Mouse (Mus musculus) ovary, adult 18-20 months (tissue): ENCODE data around the gene Wdr64.

ENCODE experiments used
- DNase-seq: peaks from one replicate; pipeline ENCODE4 v3.0.0; 2022; ENCODE audit warnings: low spot score, mixed read lengths

Gene Wdr64

DNA sequence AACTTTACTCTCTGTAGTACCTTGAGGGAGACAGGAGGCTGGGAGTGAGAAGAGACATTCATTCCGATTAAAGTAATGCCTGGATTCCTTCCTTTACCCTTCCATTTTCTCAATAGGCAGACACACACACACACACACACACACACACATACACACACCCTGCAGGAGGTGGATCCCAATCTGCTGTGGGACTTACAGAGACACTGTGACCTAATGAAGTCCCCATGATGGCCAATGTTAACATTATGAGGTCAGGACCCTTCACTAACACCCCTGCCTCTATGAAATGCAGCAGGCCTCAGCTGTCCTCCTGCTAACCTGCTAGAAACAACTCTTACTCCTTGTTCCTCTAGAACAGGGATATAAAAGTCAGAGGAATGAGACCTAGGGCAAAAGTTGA is at the start of gene Wdr64:
TSS of gene Wdr64 (plus strand) at position 301 of the 400 bp plus-strand sequence.
- no peak for DNase-seq

- DNase-seq: no peak
Measured at GRCm38 (mm10) chr1:175648615-175649014, 49.8 kb upstream of the Wdr64 start.

GRCm38 (mm10) chr1:175659900-175660299 is 38.5 kb upstream of the Wdr64 start:
- DNase-seq: no peak

DNA sequence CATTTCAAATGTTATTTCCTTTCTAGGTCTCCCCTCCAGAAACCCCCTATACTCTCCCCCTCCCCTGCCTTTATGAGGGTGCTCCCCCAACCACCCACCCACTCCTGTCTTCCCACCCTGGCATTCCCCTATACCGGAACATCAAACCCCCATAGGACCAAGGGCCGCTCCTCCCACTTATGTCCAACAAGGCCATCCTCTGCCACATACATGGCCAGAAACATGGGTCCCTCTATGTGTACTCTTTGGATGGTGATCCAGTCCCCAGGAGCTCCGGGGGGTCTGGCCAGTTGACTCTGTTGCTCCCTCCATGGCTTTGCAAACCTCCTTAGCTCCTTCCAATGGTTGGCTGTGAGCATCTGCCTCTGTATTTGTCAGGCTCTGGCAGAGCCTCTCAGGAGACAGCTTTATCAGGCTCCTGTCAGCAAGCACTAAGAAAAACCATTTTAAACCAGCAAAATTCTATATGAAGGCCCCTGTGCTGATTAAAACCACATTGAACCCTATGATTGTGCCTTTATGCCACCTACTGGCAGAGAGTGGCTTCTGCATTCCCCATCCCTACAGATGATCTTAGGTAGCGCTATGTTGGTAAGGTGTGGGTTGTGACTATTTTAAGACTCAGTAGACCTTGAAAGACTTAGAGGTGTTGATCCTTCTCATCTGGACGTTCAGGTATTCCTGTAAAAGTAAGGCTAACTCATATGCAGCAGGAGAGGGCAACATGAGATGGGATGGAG is 29.6 kb upstream of the Wdr64 start:
- no peak for DNase-seq

- DNase-seq: no peak
Measured at GRCm38 (mm10) chr1:175669456-175669855, 28.9 kb upstream of the Wdr64 start.

- no peak for DNase-seq
Measured at GRCm38 (mm10) chr1:175670042-175670441, 28.4 kb upstream of the Wdr64 start.

DNA sequence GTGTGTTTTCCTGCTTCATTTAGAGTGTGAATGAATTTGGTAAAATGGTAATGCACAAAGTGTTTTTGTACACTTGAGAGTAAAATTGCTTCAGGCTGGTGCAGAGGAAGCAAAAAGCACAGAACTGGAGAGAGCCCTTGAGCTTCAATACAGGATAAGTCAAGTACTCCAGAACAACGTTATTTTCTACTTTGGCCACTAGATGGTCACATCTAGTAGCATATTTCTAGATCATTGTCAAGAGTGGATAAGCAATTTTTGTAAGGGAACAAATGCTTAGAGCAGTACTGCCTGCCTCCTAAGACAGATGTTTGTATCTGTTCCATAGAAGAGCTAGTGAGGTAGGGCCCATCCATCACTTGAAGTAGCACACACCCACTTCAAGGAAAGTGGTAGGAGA is 26.8 kb upstream of the Wdr64 start:
- DNase-seq: no peak

- no peak for DNase-seq
Measured at GRCm38 (mm10) chr1:175673563-175674325, 24.6 kb upstream of the Wdr64 start.

DNA sequence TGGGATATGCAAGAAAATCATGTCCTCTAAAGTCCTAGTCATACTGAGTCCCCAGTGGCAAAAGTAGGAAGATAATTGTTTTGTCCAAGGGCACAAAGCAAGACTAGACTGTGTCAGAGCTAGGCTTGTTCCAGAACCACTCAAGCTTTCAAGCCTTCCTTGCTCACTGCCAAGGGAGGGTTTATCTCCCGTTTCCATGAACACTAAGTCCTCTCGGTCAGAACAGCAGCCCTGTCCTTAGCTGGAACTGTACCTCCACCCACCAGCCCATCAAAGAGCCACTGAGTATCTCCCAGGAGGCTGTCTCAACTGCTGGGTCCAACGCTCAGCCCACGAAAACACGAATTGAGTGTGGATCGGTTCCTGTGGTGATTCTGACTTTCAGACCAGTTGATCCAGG is 23.3 kb upstream of the Wdr64 start:
- no peak for DNase-seq

DNA sequence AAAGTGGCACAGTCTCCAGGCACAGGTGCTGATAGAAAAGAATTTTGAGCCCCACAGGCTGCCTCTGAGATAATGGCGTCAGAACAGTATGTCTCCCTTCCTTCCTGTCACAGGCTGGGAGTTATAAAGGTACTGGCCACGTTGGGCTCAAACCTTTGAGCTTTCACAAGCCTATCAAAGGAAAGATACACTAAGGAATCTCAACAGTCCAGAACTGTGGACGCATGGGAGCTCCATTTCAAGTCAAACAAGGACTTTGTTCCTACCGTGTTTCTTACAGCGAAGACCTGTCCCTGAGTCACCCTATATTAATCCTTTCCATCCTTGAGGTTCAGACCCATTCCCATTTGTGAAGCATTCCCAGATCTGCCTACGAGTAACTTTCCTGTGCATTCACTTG is 20.9 kb upstream of the Wdr64 start:
- no peak for DNase-seq

- DNase-seq: no peak
Measured at GRCm38 (mm10) chr1:175680995-175681394, 17.4 kb upstream of the Wdr64 start.

DNA sequence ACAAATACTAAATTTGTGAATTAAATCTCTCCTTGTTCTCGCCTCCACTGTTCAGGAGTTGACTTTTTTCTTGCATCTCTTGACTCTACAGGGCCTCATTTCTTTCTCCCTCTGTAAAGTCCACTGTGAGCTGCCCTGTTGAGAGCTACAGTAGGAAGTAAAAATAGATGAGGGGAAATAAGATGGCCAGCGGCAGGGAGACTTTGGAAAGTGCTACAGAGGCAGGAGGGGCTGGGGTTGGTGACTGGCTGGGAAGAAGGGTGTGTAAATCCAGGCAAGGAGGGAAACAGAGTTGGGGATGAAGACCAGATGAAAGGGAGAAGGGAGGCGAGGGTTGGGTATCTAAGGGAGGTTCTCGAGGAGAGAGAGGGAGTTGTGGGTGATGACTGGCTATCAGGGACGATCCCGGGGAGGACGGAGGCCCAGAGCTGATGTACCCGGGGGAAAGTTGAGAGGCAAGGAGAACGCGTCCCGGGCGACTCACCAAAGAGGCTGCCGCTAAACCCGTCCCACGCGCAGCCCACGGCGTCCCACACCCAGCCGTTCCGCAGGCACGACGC is 6.6 kb upstream of the Wdr64 start:
- DNase-seq: no peak

DNA sequence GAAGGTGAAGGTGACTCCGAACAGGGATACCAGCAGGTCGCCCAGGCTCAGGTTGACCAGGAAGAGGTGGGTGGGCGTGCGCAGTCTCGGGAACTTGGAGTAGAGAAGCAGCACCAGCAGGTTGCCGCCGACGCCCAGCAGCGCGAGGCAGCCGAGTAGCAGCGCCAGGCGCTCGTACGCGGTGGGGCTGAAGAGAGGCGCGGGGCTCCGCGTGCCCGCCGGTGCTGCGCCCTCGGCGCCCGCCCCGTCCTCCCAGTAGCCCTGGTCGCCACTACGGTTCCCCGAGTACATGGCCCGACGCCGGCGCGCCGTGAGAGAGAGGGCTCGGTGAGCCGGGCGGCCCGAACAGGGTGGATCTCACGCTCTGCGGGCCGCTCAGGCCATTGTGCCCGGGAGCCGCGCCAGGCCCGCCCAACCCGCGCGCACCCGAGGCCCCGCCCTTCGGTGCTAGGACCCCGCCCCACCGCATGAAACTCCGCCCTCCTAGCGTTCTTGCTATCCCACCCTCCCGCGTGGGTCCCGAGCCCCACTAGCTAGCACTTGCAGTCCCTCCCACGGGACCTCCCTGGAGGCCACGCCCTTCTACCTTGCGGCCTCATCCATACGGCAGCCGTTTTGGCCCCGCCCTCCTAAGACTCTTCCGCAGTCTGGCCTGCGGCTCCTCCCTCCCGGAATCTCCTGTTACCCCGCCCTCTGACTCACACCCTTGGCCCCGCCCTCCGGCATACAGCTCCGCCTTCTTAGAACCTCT is 6.0 kb upstream of the Wdr64 start, which contains the start of the genes Opn3 and Chml:
TSS of gene Opn3 (minus strand) at position 531 of the 751 bp plus-strand sequence.
TSS of gene Chml (minus strand) at position 656 of the 751 bp plus-strand sequence.
- DNase-seq: peak; percentile 99

- no peak for DNase-seq
Measured at GRCm38 (mm10) chr1:175692997-175693361, 5.4 kb upstream of the Wdr64 start.

DNA sequence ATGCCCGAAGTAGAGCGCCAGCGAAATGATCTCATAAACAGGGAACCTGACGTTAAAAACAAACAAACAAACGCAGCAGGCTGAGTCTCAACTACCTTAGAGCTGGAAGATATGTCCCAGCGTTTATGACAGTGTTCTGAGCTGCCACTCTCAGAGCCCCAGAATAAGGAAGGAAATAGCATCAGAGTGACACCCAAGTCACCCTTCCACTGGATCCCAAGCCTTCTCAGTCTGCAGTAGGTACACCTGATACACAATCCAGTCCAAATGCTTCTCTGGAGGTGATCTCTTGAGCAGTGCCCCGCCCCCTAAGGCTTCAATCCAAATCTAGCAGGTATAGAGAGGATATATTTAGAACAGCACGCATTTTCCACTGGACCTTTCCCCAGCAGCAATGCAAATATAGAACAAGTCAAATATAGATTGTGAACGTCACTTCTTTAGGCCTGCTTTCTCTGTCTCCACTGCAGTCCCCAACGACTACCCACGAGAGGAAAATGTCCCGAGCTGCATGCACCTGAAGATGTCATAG is 4.9 kb upstream of the Wdr64 start:
- no peak for DNase-seq

DNA sequence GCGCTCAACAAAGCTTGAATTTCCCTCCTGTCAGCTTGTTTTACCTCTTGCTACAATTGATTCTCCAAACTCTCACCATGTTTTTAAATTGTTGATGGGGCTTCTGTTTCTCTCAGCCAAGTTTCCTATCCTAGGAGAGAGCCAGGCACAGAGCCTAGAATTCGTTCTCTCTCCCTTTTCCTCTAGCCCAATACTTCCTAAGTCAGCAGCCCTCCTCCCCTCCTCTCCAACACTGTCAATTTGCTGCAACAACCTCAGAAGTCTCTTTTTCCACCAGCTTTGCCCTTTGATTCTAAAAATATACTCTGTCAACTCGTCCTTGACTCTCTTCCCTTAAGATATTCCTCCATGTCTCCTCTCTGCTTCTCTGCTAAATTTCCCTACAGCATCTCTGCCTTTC is 982 bp downstream of the Wdr64 start:
- DNase-seq: no peak

GRCm38 (mm10) chr1:175699796-175700195 is 1.4 kb downstream of the Wdr64 start:
- no peak for DNase-seq

DNA sequence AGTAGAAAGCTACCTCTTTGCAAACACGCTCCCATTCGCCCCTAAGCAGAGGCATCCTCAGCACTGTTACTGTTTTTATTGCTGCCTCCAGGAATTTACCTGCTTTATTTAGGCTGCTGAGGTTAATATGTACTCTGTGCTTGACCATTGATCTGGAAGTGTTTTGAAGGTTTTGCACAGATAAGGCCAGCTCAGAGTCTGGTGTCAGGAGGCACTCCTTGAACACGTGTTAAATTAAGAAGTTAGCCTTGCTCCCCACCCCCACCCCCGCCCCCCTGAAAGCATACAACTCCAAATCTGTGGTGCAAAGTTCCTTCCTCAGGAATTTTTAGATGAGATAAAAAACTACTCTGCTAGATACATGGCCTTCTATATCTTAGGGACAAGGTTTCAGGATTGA is 2.8 kb downstream of the Wdr64 start:
- no peak for DNase-seq

GRCm38 (mm10) chr1:175707599-175707998 is 9.2 kb downstream of the Wdr64 start:
- DNase-seq: no peak

GRCm38 (mm10) chr1:175708013-175708412 is 9.6 kb downstream of the Wdr64 start:
- DNase-seq: no peak

GRCm38 (mm10) chr1:175712338-175712909 is 14.0 kb downstream of the Wdr64 start:
- DNase-seq: peak; percentile 6

DNA sequence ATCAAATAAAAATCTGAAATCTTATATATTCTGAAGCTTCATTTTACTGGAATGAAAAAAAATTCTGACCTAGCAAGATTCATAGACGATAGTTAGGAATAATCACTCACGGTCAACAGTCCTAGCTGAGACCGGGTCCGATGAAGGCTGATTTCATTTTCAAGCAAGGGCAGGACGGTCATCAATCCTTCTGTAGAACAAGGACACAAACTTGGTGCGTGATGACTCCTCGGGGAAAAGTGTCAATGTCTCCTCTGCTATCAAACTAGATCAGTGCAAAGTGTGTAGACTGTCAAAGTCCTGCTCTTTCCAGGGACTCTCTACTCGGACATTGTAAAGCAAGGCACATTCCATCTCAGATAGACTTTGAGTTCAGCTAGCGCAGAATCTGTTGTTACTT is 18.4 kb downstream of the Wdr64 start:
- DNase-seq: no peak
